Comparison of ENCODE assay signal across 1 mouse cellular context in genomic region chr17:35812307-35812706, GRCm38 (mm10).
TF ChIP-seq lines count a peak whose summit lies in the region.

No protein-coding gene starts in this region.

TF ChIP-seq in myocyte, 11 proteins besides CTCF, POLR2A, EP300 and RAD21 (continued from another document):
- no peak for TF ChIP-seq CEBPB (IDR thresholded peaks at IDR 0.05; ENCODE audit: insufficient read depth, poor library complexity, severe bottlenecking)
- TF ChIP-seq REST (IDR thresholded peaks at IDR 0.05; ENCODE audit: insufficient read depth, insufficient read length), result no peak
- no peak for TF ChIP-seq TCF3 (IDR thresholded peaks at IDR 0.05; ENCODE audit: insufficient read length, low read depth)
- no peak for TF ChIP-seq SRF (IDR thresholded peaks at IDR 0.05; ENCODE audit: control insufficient read depth, insufficient read length, low read depth)
- no peak for TF ChIP-seq MYOD1 (IDR thresholded peaks at IDR 0.05; ENCODE audit: control insufficient read depth in 1 of 3, insufficient read length in 2 of 3, low read depth in 2 of 3)
- no peak for TF ChIP-seq POLR2AphosphoS2 (IDR thresholded peaks at IDR 0.05; ENCODE audit: insufficient read length, low read depth)
- TF ChIP-seq TCF12 (IDR thresholded peaks at IDR 0.05; ENCODE audit: insufficient read depth, poor library complexity, severe bottlenecking), result no peak
- no peak for TF ChIP-seq MAX (IDR thresholded peaks at IDR 0.05; ENCODE audit: low read depth)
- TF ChIP-seq MYOG (IDR thresholded peaks at IDR 0.05; ENCODE audit: control insufficient read depth in 1 of 3, insufficient read depth in 1 of 3, insufficient read length in 2 of 3, low read depth in 2 of 3), result no peak
- TF ChIP-seq USF1 (IDR thresholded peaks at IDR 0.05; ENCODE audit: low read depth), result no peak
